Mouse (Mus musculus): ENCODE data around the gene Chd8. TPM values are rescaled to one million over a fixed set of nuclear protein-coding genes. Genes with fewer than 3 reads are reported as not detected.

The Chd8 gene
- polyA plus RNA-seq, 1 experiment from 2014 or later: 33.8 TPM

- H3K4me1 ChIP-seq (replicated peaks; ENCODE audit: control insufficient read depth, insufficient read depth, low read length): peaks cover 8% of the 10 kb centered on the region
- peak within 1 kb of the TSS; percentile 93 for H3K4me3 ChIP-seq (ENCODE audit: low read length)
- H3K27ac ChIP-seq (ENCODE audit: low read length): peak within 1 kb of the TSS; percentile 83
- H3K27me3 ChIP-seq (ENCODE audit: control insufficient read depth, insufficient read depth, low read depth, low read length): no peaks in the 10 kb centered on the region
- peak within 1 kb of the TSS; percentile 65 for H3K4me2 ChIP-seq (ENCODE audit: low read depth, low read length)
- under 1% methylated on average over 63 of the region's 66 CpGs for WGBS
- H3K9me3 ChIP-seq (ENCODE audit: control insufficient read depth, low read length): no peaks in the 10 kb centered on the region
- ATAC-seq (ENCODE audit: low read depth): peak; percentile 99
- peak within 1 kb of the TSS; percentile 89 for H3K9ac ChIP-seq (ENCODE audit: low read length)
- peaks cover 3% of the 10 kb centered on the region for H3K36me3 ChIP-seq (ENCODE audit: control insufficient read depth, insufficient read depth, low read length)
Observed at GRCm38 (mm10) chr14:52278932-52279746, 21.6 kb upstream of the Chd8 start, which contains the start of the genes Tox4 and Rab2b. TSS of gene Tox4 (plus strand) at chr14:52279146. TSS of gene Rab2b (minus strand) at chr14:52279545.

GRCm38 (mm10) chr14:52277210-52277609 lies 19.6 kb upstream of the Chd8 start:
- no peak overlapping the region for H3K4me2 ChIP-seq (ENCODE audit: low read depth, low read length)
- 84% methylated on average over 4 of the region's 4 CpGs for WGBS
- H3K4me3 ChIP-seq (ENCODE audit: low read length): no peak overlapping the region
- H3K9me3 ChIP-seq (ENCODE audit: control insufficient read depth, low read length): no peaks in the 10 kb centered on the region
- H3K4me1 ChIP-seq (replicated peaks; ENCODE audit: control insufficient read depth, insufficient read depth, low read length): peaks cover 8% of the 10 kb centered on the region
- H3K36me3 ChIP-seq (ENCODE audit: control insufficient read depth, insufficient read depth, low read length): peaks cover 6% of the 10 kb centered on the region
- H3K27me3 ChIP-seq (ENCODE audit: control insufficient read depth, insufficient read depth, low read depth, low read length): no peaks in the 10 kb centered on the region
- no peak overlapping the region for H3K27ac ChIP-seq (ENCODE audit: low read length)
- no peak for ATAC-seq (ENCODE audit: low read depth)
- no peak overlapping the region for H3K9ac ChIP-seq (ENCODE audit: low read length)

GRCm38 (mm10) chr14:52272781-52273180 lies 15.2 kb upstream of the Chd8 start:
- Histone ChIP-seq H3K4me1 (replicated peaks; ENCODE audit: control insufficient read depth, insufficient read depth, low read length) (no peaks in the 10 kb centered on the region), H3K27me3 (ENCODE audit: control insufficient read depth, insufficient read depth, low read depth, low read length) (no peaks in the 10 kb centered on the region), H3K4me3 (ENCODE audit: low read length) (no peak overlapping the region), H3K27ac (ENCODE audit: low read length) (no peak overlapping the region), H3K9me3 (ENCODE audit: control insufficient read depth, low read length) (no peaks in the 10 kb centered on the region), H3K9ac (ENCODE audit: low read length) (no peak overlapping the region), H3K4me2 (ENCODE audit: low read depth, low read length) (no peak overlapping the region), H3K36me3 (ENCODE audit: control insufficient read depth, insufficient read depth, low read length) (peaks cover 6% of the 10 kb centered on the region)
- ATAC-seq (ENCODE audit: low read depth): no peak
- 46% methylated on average over 3 of the region's 3 CpGs for WGBS

- Histone ChIP-seq H3K9me3 (ENCODE audit: control insufficient read depth, low read length) (no peaks in the 10 kb centered on the region), H3K4me1 (replicated peaks; ENCODE audit: control insufficient read depth, insufficient read depth, low read length) (peaks cover 7% of the 10 kb centered on the region), H3K36me3 (ENCODE audit: control insufficient read depth, insufficient read depth, low read length) (no peaks in the 10 kb centered on the region), H3K27me3 (ENCODE audit: control insufficient read depth, insufficient read depth, low read depth, low read length) (no peaks in the 10 kb centered on the region), H3K4me3 (ENCODE audit: low read length) (peak overlapping the region; percentile 79), H3K4me2 (ENCODE audit: low read depth, low read length) (peak overlapping the region; percentile 68), H3K27ac (ENCODE audit: low read length) (peak overlapping the region; percentile 82), H3K9ac (ENCODE audit: low read length) (peak overlapping the region; percentile 76)
- ATAC-seq (ENCODE audit: low read depth): no peak
- whole genome bisulfite sequencing: 5% methylated on average over 18 of the region's 18 CpGs
Observed at GRCm38 (mm10) chr14:52256311-52257175, 1.0 kb downstream of the Chd8 start.

GRCm38 (mm10) chr14:52246129-52246528 lies 11.5 kb downstream of the Chd8 start:
- no peaks in the 10 kb centered on the region for H3K36me3 ChIP-seq (ENCODE audit: control insufficient read depth, insufficient read depth, low read length)
- no peak for ATAC-seq (ENCODE audit: low read depth)
- WGBS: 73% methylated on average over 4 of the region's 4 CpGs
- H3K4me2 ChIP-seq (ENCODE audit: low read depth, low read length): no peak overlapping the region
- H3K4me3 ChIP-seq (ENCODE audit: low read length): no peak overlapping the region
- H3K27ac ChIP-seq (ENCODE audit: low read length): no peak overlapping the region
- no peaks in the 10 kb centered on the region for H3K9me3 ChIP-seq (ENCODE audit: control insufficient read depth, low read length)
- H3K4me1 ChIP-seq (replicated peaks; ENCODE audit: control insufficient read depth, insufficient read depth, low read length): peaks cover 15% of the 10 kb centered on the region
- H3K9ac ChIP-seq (ENCODE audit: low read length): no peak overlapping the region
- no peaks in the 10 kb centered on the region for H3K27me3 ChIP-seq (ENCODE audit: control insufficient read depth, insufficient read depth, low read depth, low read length)

GRCm38 (mm10) chr14:52244690-52245042 lies 12.9 kb downstream of the Chd8 start:
- peak overlapping the region; percentile 83 for H3K9ac ChIP-seq (ENCODE audit: low read length)
- H3K27me3 ChIP-seq (ENCODE audit: control insufficient read depth, insufficient read depth, low read depth, low read length): no peaks in the 10 kb centered on the region
- ATAC-seq (ENCODE audit: low read depth): peak; percentile 79
- H3K4me1 ChIP-seq (replicated peaks; ENCODE audit: control insufficient read depth, insufficient read depth, low read length): peaks cover 15% of the 10 kb centered on the region
- H3K4me2 ChIP-seq (ENCODE audit: low read depth, low read length): peak overlapping the region; percentile 86
- 10% methylated on average over 7 of the region's 7 CpGs for WGBS
- peak overlapping the region; percentile 83 for H3K27ac ChIP-seq (ENCODE audit: low read length)
- H3K9me3 ChIP-seq (ENCODE audit: control insufficient read depth, low read length): no peaks in the 10 kb centered on the region
- H3K36me3 ChIP-seq (ENCODE audit: control insufficient read depth, insufficient read depth, low read length): no peaks in the 10 kb centered on the region
- H3K4me3 ChIP-seq (ENCODE audit: low read length): peak overlapping the region; percentile 86

- under 1% methylated on average over 32 of the region's 32 CpGs for WGBS
- Histone ChIP-seq H3K27me3 (ENCODE audit: control insufficient read depth, insufficient read depth, low read depth, low read length) (no peaks in the 10 kb centered on the region), H3K27ac (ENCODE audit: low read length) (peak overlapping the region; percentile 83), H3K4me3 (ENCODE audit: low read length) (peak overlapping the region; percentile 86), H3K9me3 (ENCODE audit: control insufficient read depth, low read length) (no peaks in the 10 kb centered on the region), H3K9ac (ENCODE audit: low read length) (peak overlapping the region; percentile 87), H3K36me3 (ENCODE audit: control insufficient read depth, insufficient read depth, low read length) (no peaks in the 10 kb centered on the region), H3K4me1 (replicated peaks; ENCODE audit: control insufficient read depth, insufficient read depth, low read length) (peaks cover 15% of the 10 kb centered on the region), H3K4me2 (ENCODE audit: low read depth, low read length) (peak overlapping the region; percentile 86)
- ATAC-seq (ENCODE audit: low read depth): peak; percentile 99
Observed at GRCm38 (mm10) chr14:52244041-52244689, 13.4 kb downstream of the Chd8 start.

GRCm38 (mm10) chr14:52236216-52236615 lies 21.4 kb downstream of the Chd8 start:
- H3K4me2 ChIP-seq (ENCODE audit: low read depth, low read length): no peak overlapping the region
- ATAC-seq (ENCODE audit: low read depth): no peak
- no peaks in the 10 kb centered on the region for H3K27me3 ChIP-seq (ENCODE audit: control insufficient read depth, insufficient read depth, low read depth, low read length)
- H3K9ac ChIP-seq (ENCODE audit: low read length): no peak overlapping the region
- 96% methylated on average over 1 of the region's 1 CpGs for WGBS
- H3K4me3 ChIP-seq (ENCODE audit: low read length): no peak overlapping the region
- H3K27ac ChIP-seq (ENCODE audit: low read length): no peak overlapping the region
- H3K4me1 ChIP-seq (replicated peaks; ENCODE audit: control insufficient read depth, insufficient read depth, low read length): no peaks in the 10 kb centered on the region
- peaks cover 37% of the 10 kb centered on the region for H3K36me3 ChIP-seq (ENCODE audit: control insufficient read depth, insufficient read depth, low read length)
- H3K9me3 ChIP-seq (ENCODE audit: control insufficient read depth, low read length): no peaks in the 10 kb centered on the region

GRCm38 (mm10) chr14:52235165-52235564 lies 22.4 kb downstream of the Chd8 start:
- no peak overlapping the region for H3K9ac ChIP-seq (ENCODE audit: low read length)
- 91% methylated on average over 7 of the region's 7 CpGs for WGBS
- H3K4me3 ChIP-seq (ENCODE audit: low read length): no peak overlapping the region
- no peak for ATAC-seq (ENCODE audit: low read depth)
- no peak overlapping the region for H3K4me2 ChIP-seq (ENCODE audit: low read depth, low read length)
- H3K4me1 ChIP-seq (replicated peaks; ENCODE audit: control insufficient read depth, insufficient read depth, low read length): no peaks in the 10 kb centered on the region
- H3K27me3 ChIP-seq (ENCODE audit: control insufficient read depth, insufficient read depth, low read depth, low read length): no peaks in the 10 kb centered on the region
- H3K9me3 ChIP-seq (ENCODE audit: control insufficient read depth, low read length): no peaks in the 10 kb centered on the region
- no peak overlapping the region for H3K27ac ChIP-seq (ENCODE audit: low read length)
- H3K36me3 ChIP-seq (ENCODE audit: control insufficient read depth, insufficient read depth, low read length): peaks cover 44% of the 10 kb centered on the region
